Mouse (Mus musculus) midbrain, embryonic 15.5 days (tissue): Measurements from ENCODE around the gene Scaf4. TPM values are rescaled to one million over a fixed set of nuclear protein-coding genes. Genes with fewer than 3 reads are reported as not detected.
A peak's percentile ranks its signal among the peaks of the same experiment; 100 is the strongest.

Source experiments
- ATAC-seq: fragments of 200-750 bp; cut with Nextera tagmentation; replicated peaks from 2 replicates; pipeline ENCODE4 v1.8.0; 2017; ENCODE audit warnings: moderate TSS enrichment
- H3K27ac ChIP-seq: fragments of 300-500 bp; sonication (generic); 2 replicates; pipeline ENCODE4 v1.5.1; 2015; ENCODE audit warnings: mild to moderate bottlenecking, inconsistent platforms
- H3K27me3 ChIP-seq: fragments of 300-500 bp; sonication (generic); replicated peaks from 2 replicates; pipeline ENCODE4 v1.6.1; 2015; ENCODE audit warnings: inconsistent platforms
- H3K36me3 ChIP-seq: fragments of 300-500 bp; sonication (generic); replicated peaks from 2 replicates; pipeline ENCODE4 v1.6.1; 2015; ENCODE audit warnings: inconsistent platforms
- H3K4me1 ChIP-seq: fragments of 300-500 bp; sonication (generic); 2 replicates; pipeline ENCODE4 v1.6.1; 2015; ENCODE audit warnings: inconsistent platforms
- H3K4me2 ChIP-seq: fragments of 300-500 bp; sonication (generic); 2 replicates; pipeline ENCODE4 v1.6.1; 2015; ENCODE audit warnings: inconsistent platforms, mild to moderate bottlenecking, moderate library complexity
- H3K4me3 ChIP-seq: fragments of 300-500 bp; sonication (generic); 2 replicates; pipeline ENCODE4 v1.5.1; 2015; ENCODE audit warnings: mild to moderate bottlenecking, inconsistent platforms
- H3K9ac ChIP-seq: fragments of 300-500 bp; sonication (generic); 2 replicates; pipeline ENCODE4 v1.6.1; 2015; ENCODE audit warnings: mild to moderate bottlenecking, inconsistent platforms
- H3K9me3 ChIP-seq: fragments of 300-500 bp; sonication (generic); 2 replicates; pipeline ENCODE4 v1.6.1; 2016; ENCODE audit warnings: inconsistent platforms
- WGBS: fragments of 180-500 bp; shearing (Covaris S2); methylation state at CpG from one replicate; pipeline ENCODE4 v1.1.7; 2015; ENCODE audit warnings: mixed read lengths; 5-methylcytosine and 5-hydroxymethylcytosine counted together
- polyA plus RNA-seq: library from polyadenylated mRNA; unstranded; fragments of >200 nt; fragmentation: Nextera tagmentation; extraction: Ambion mirVana; gene quantifications from 2 replicates; pipeline ENCODE4 v1.2.1, GENCODE M21; 2015

Scaf4 gene
- polyA plus RNA-seq, result 27.8 and 30.1 TPM in 2 replicates

DNA sequence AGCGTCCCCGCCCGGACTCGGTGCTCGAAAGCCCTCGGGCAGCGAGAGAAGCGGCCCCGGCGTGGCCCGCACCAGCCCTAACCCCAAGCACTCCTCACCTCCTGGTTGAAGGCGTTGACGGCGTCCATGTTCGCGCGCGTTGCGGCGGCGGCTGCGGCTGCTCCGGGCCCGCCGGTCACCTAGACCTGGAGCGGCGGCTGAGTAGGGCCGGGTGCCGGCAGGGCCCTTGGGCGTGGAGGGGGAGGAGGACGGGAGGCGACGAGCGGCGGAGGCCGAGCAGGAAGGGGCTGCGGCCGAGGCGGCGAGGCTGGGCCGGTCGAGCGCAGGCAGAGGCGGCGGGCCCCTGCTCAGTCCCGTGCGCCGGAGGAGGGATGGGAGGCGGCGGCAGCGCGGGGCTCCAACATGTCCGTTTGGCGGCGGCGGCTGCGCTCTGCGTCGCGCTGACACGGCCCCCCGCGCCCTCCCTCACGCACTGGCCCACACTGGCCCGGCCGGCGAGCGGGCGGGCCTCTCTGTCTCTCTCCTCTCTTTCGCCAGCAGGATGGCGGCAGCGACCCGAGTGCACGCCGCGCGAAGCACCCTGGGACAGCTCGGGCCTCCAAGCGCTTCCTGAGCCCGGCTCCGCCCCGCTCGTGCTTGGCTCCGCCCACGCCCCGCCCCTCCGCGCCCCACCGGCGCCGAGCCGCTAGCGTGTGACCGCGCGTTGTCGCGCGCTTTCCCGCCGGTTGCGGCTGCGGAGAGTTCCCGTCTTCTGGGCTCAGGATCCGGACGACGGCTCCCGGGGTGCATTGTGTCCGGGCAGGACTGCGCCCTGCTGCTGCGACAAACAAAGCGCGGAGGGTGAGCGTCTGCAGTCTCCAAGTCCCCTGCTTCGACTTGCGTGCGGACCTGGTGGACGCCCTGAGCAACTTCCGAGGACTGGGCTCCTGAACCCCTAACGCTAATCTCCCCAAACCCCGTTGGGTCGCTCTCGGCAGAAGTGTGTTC lies at the start of gene Scaf4:
TSS of gene Scaf4 (minus strand) at position 599 of the 987 bp plus-strand sequence.
- Histone ChIP-seq H3K4me3 (peak within 1 kb of the TSS; percentile 88), H3K27ac (peak within 1 kb of the TSS; percentile 92), H3K9me3 (no peaks in the 10 kb centered on the region), H3K9ac (peak within 1 kb of the TSS; percentile 87), H3K4me1 (peaks cover 44% of the 10 kb centered on the region), H3K27me3 (no peaks in the 10 kb centered on the region; the same call in 1 of the 2 replicates), H3K36me3 (no peaks in the 10 kb centered on the region), H3K4me2 (peak within 1 kb of the TSS; percentile 90)
- ATAC-seq, result peak; percentile 99
- WGBS, result under 1% methylated on average over 111 of the region's 123 CpGs

DNA sequence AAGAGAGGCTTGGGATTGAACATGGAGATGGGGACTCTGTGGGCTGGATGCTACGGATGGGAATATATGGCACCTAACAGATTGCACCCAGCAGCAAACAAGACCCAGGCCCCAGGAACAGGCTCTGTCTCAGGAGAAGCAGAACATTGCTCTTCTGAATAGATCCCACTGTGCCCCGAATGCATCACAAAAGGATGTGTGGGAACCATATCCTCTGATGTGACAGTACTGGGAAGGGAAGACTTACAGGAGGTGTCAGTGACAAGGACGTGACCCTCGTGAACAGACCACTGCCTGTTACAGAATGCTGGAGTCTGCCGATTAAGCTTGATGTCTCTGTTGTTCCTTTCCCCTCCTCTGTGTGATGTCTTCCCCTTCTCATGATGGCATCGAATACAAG lies 48.2 kb upstream of the Scaf4 start:
- WGBS, result 59% methylated on average over 6 of the region's 6 CpGs
- H3K4me3 ChIP-seq, result no peak overlapping the region
- no peak overlapping the region for H3K9ac ChIP-seq
- no peaks in the 10 kb centered on the region for H3K36me3 ChIP-seq
- H3K4me1 ChIP-seq, result no peaks in the 10 kb centered on the region
- no peak overlapping the region for H3K4me2 ChIP-seq
- H3K27ac ChIP-seq, result no peak overlapping the region
- no peaks in the 10 kb centered on the region for H3K9me3 ChIP-seq
- ATAC-seq, result no peak
- 0 out of 2 replicates have a peak, but pooled peaks cover 4% of the 10 kb centered on the region for H3K27me3 ChIP-seq

DNA sequence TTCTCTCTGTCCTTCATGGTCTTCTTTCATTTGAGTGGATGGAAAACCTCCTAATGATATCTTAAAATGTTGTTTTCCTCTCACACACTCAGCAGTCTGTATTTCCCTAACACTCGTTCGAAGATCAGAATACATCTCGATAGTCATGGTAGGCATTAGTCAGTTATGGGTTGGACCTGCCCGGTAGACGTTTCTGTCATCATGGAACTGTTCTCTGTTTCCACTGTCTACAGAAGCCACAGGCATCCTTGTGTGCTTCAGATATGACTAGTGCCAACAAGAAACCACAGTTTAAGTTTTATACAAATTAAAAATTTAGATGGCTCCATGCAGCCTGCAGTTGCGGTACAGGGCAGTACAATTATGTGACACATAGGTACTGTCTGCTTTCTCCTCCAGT lies 46.7 kb upstream of the Scaf4 start:
- no peak for ATAC-seq
- Histone ChIP-seq H3K27me3 (0 out of 2 replicates have a peak, but pooled peaks cover 4% of the 10 kb centered on the region), H3K4me3 (no peak overlapping the region), H3K4me1 (no peaks in the 10 kb centered on the region), H3K9me3 (no peaks in the 10 kb centered on the region), H3K27ac (no peak overlapping the region), H3K9ac (no peak overlapping the region), H3K4me2 (no peak overlapping the region), H3K36me3 (no peaks in the 10 kb centered on the region)
- WGBS, result 93% methylated on average over 6 of the region's 6 CpGs

DNA sequence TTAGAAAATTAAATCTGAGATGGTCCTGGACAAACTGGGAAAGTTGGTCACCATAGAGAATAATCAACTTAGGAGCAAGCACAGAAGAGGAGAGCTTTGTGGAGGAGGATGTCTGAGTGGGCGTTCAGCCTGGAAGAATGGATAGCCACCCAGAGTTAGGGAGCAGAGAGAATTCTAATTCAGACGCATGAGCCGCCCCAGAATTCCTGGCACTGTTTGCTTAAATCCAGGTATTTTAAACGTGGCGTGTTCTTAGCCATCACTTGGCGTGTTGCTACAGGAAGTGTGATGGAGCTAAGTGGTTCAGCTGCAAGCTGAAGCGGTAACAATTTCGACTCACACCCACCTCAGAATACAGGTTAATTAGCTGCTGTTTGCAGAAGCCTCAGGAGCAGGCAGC lies 45.2 kb upstream of the Scaf4 start:
- H3K9me3 ChIP-seq, result no peaks in the 10 kb centered on the region
- no peaks in the 10 kb centered on the region for H3K4me1 ChIP-seq
- no peak overlapping the region for H3K27ac ChIP-seq
- H3K27me3 ChIP-seq, result 0 out of 2 replicates have a peak, but pooled peaks cover 4% of the 10 kb centered on the region
- WGBS, result 82% methylated on average over 8 of the region's 8 CpGs
- ATAC-seq, result no peak
- H3K4me3 ChIP-seq, result no peak overlapping the region
- H3K9ac ChIP-seq, result no peak overlapping the region
- H3K36me3 ChIP-seq, result no peaks in the 10 kb centered on the region
- H3K4me2 ChIP-seq, result no peak overlapping the region

DNA sequence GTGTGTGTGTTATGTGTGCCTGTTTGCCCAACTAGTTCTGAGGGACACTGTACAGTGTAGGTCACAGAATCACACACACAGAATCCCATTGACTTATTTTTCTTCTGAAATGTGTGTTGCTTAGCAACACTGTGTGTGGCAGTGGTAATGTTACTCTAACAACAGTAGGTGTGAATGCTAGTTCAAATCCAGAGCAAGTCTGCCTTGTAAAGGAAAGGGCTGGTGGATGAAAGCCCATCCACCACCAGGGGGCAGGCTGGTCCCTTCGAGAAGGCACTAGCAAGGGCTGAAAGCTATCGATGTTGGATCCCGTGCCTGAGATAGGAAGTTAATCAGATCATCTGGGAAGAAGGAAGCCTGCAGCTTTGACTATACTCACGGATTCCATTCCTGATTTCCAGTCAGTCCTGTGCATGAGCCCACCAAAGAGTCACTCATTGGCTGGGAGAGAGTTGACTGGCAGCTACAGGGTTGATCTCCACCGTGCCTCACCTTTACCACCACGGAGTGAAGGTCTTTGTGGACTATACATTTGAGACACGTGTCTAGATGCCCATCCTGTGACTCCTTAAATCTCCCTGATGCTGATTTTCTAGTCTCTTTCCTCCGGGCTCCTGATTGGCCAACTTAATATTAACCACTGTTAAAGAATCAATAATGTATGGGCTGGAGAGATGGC lies 38.7 kb upstream of the Scaf4 start:
- H3K4me2 ChIP-seq, result no peak overlapping the region
- H3K4me1 ChIP-seq, result no peaks in the 10 kb centered on the region
- H3K9me3 ChIP-seq, result no peaks in the 10 kb centered on the region
- H3K36me3 ChIP-seq, result no peaks in the 10 kb centered on the region
- ATAC-seq, result peak; percentile 66
- H3K9ac ChIP-seq, result no peak overlapping the region
- H3K27me3 ChIP-seq, result no peaks in the 10 kb centered on the region
- 31% methylated on average over 8 of the region's 8 CpGs for WGBS
- H3K27ac ChIP-seq, result no peak overlapping the region
- H3K4me3 ChIP-seq, result no peak overlapping the region

DNA sequence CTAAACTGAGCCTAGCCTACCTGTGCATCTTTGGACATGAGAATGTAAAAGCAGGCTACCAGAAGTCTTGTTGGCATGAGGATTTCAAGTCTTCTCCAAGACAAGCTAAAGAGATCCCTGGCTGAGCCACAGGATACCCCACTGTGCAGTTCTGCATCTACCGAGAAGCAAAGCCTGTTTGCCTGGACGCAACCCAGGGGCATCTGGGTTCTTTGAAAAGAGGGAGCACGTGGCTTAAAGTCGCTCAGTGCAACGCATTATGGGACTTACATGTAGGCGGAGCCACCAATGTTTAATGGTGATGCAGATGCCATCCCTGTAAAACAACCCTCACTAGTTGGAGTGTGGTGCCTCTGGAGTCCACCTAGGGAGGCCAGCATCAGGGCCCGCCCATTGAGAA lies 35.0 kb upstream of the Scaf4 start:
- no peak overlapping the region for H3K27ac ChIP-seq
- no peak overlapping the region for H3K9ac ChIP-seq
- WGBS, result 73% methylated on average over 7 of the region's 7 CpGs
- ATAC-seq, result no peak
- H3K4me3 ChIP-seq, result no peak overlapping the region
- H3K36me3 ChIP-seq, result no peaks in the 10 kb centered on the region
- no peaks in the 10 kb centered on the region for H3K27me3 ChIP-seq
- no peak overlapping the region for H3K4me2 ChIP-seq
- H3K4me1 ChIP-seq, result no peaks in the 10 kb centered on the region
- no peaks in the 10 kb centered on the region for H3K9me3 ChIP-seq

DNA sequence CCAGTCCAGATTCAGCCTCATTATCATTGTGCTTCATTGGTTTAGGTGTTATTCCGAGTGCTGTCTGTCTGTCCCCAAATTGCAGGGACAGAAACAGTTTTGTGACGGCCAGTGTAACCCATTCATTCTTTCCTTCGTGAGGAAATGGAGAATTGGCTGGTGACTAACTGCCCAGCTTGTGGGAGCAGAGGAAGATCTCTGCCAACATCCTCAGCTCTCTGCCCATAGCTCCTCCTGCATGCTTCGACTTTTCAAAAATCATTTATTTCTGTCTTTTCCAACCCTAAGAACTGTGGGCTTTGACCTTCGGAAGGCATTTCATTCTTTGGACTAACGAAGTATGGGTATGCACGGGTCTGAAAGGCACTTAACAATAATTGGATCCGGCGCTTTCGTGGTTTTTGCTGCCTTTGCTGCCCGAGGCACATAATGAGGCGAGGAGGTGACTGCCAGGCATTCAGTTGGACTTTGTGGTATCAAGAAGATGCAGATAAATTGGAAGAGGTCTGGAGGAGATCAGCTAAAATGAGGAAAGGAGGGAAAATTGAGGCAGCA lies 34.1 kb upstream of the Scaf4 start:
- Histone ChIP-seq H3K4me3 (no peak overlapping the region), H3K9me3 (no peaks in the 10 kb centered on the region), H3K4me2 (no peak overlapping the region), H3K9ac (no peak overlapping the region), H3K27me3 (no peaks in the 10 kb centered on the region), H3K27ac (no peak overlapping the region), H3K4me1 (no peaks in the 10 kb centered on the region), H3K36me3 (no peaks in the 10 kb centered on the region)
- WGBS, result 50% methylated on average over 12 of the region's 12 CpGs
- ATAC-seq, result no peak

DNA sequence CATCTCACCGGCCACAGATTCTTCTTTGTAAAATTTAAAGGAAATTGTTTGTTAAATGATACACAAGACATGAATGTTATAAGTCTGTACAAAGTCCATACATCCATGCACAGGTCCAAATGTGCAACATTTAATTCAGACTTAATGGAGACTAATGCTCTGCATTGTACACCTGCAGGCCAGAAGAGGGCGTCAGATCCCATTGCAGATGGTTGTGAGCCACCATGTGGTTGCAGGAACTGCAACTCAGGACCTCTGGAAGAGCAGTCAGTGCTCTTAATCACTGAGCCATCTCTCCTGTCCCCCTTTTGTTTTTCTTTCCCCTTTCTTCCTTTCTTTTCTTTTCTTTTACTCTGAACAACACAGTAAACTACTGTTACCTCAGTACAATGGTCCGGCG lies 33.5 kb upstream of the Scaf4 start:
- H3K4me2 ChIP-seq, result no peak overlapping the region
- H3K9ac ChIP-seq, result no peak overlapping the region
- no peaks in the 10 kb centered on the region for H3K36me3 ChIP-seq
- no peaks in the 10 kb centered on the region for H3K27me3 ChIP-seq
- no peak for ATAC-seq
- no peak overlapping the region for H3K4me3 ChIP-seq
- no peak overlapping the region for H3K27ac ChIP-seq
- no peaks in the 10 kb centered on the region for H3K4me1 ChIP-seq
- WGBS, result 76% methylated on average over 4 of the region's 4 CpGs
- no peaks in the 10 kb centered on the region for H3K9me3 ChIP-seq

DNA sequence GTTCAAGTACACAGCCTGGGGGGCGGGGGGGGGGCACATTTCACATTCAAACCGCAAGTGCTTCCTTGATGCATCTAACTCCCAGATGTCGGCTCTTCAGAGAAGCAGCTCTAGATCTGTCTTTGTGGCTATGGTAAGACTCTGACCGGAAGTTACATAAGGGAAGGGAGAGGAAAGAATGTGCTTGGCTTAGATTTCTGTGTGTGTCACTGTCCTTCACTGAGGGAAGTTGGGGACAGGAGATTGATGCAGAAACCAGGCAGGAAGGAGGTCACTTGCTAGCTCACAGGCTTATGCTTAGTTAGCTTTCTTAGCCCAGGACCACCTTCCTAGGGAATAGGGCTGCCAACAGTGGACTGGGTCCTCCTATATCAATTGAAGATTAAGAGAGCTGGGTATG lies 31.6 kb upstream of the Scaf4 start:
- 83% methylated on average over 4 of the region's 4 CpGs for WGBS
- Histone ChIP-seq H3K9me3 (no peaks in the 10 kb centered on the region), H3K4me3 (no peak overlapping the region), H3K4me1 (no peaks in the 10 kb centered on the region), H3K36me3 (no peaks in the 10 kb centered on the region), H3K27ac (no peak overlapping the region), H3K4me2 (no peak overlapping the region), H3K27me3 (no peaks in the 10 kb centered on the region), H3K9ac (no peak overlapping the region)
- ATAC-seq, result no peak

DNA sequence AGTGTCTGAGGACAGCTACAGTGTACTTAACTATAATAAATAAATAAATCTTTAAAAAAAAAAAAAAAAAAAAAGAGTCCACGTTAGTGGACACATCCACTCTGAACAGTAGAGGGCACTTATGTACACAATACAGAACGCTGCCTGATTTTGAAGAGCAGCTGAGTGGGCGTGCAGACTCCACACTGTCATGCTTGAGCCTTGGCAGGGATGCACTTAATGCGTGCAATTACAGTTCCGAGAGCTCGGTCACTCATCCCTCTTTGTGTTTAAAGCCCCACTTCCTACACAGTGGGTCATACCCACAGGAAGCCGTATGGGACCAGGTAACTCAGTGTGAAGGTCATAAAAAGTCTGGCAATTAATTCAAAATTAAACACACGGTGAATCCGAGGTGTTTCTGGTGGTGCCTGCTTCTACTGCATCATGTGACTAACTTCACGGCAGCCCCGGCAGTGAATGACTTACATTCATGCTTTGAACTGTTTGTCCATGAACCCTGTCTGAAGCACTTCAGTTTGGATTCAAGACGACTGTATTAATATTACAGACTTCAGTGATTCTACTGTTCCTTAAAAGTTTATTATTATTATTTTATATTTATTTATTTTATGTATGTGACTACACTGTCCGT lies 28.3 kb upstream of the Scaf4 start:
- 71% methylated on average over 13 of the region's 13 CpGs for WGBS
- Histone ChIP-seq H3K4me2 (no peak overlapping the region), H3K36me3 (no peaks in the 10 kb centered on the region), H3K4me1 (no peaks in the 10 kb centered on the region), H3K27me3 (no peaks in the 10 kb centered on the region), H3K9me3 (no peaks in the 10 kb centered on the region), H3K9ac (no peak overlapping the region), H3K4me3 (no peak overlapping the region), H3K27ac (no peak overlapping the region)
- ATAC-seq, result peak; percentile 75

DNA sequence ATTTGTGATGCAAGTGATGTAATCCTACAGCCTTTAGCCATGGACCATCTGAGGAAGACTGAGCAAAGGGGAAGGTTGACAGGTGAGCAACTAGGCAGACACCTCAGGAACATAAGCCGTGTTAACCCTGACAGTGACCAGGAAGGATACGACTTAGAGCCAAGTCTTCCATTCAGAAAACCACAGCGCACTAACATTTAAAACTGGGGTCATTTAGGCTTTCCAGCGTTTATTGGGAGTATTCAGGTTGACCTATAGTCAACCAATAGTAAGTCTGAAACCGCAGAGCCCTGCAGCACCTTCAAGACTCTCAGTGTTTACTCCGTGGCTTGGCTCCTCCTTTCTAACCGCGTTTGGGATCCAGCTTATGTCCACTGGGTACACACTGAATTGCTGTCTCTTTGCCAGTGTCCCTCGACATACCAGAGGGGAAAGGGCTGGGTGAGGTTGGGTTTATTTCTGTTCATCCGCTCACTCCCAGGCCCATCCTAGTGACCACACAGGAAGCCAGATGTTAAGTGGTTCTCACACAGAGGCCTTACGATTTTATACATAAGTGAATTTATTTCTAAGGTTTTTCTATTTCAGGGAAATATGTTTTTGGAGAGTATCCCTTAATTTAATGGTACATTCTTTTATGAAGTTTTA lies 26.3 kb upstream of the Scaf4 start:
- no peak overlapping the region for H3K4me3 ChIP-seq
- no peak overlapping the region for H3K4me2 ChIP-seq
- WGBS, result 84% methylated on average over 11 of the region's 11 CpGs
- no peaks in the 10 kb centered on the region for H3K27me3 ChIP-seq
- no peaks in the 10 kb centered on the region for H3K36me3 ChIP-seq
- no peaks in the 10 kb centered on the region for H3K9me3 ChIP-seq
- H3K9ac ChIP-seq, result no peak overlapping the region
- no peaks in the 10 kb centered on the region for H3K4me1 ChIP-seq
- H3K27ac ChIP-seq, result no peak overlapping the region
- no peak for ATAC-seq
